Mouse (Mus musculus): ENCODE measurements at regions not wholly inside any gene's neighbourhood (a gene's known extent, or its start where the extent isn't known, plus 50 kb on each side); places are given as distances from the start of the nearest gene placed in this dataset.

GRCm38 (mm10) chr1:128642212-128642611, 50.1 kb upstream of the Cxcr4 start:
- Histone ChIP-seq H3K9me3 (ENCODE audit: control insufficient read depth, low read length) (no peaks in the 10 kb centered on the region), H3K27ac (ENCODE audit: low read depth, low read length) (no peak overlapping the region), H3K9ac (ENCODE audit: low read depth, low read length) (no peak overlapping the region), H3K36me3 (ENCODE audit: control insufficient read depth, insufficient read depth, low read length) (no peaks in the 10 kb centered on the region), H3K4me2 (no peak overlapping the region), H3K4me1 (replicated peaks; ENCODE audit: control insufficient read depth, insufficient read depth, low read length) (no peaks in the 10 kb centered on the region), H3K27me3 (replicated peaks; ENCODE audit: control insufficient read depth, insufficient read depth, low read length) (no peaks in the 10 kb centered on the region; the same call in 1 of the 2 replicates), H3K4me3 (ENCODE audit: low read depth, low read length) (no peak overlapping the region)
- no peak for DNase-seq (ENCODE audit: low spot score)
- ATAC-seq (replicated peaks; ENCODE audit: low FRiP score) = no peak
- WGBS = 71% methylated on average over 2 of the region's 2 CpGs

Measured in liver, embryonic 11.5 days (tissue).